Mouse (Mus musculus) lung, postnatal 36 days (tissue): ENCODE measurements at regions not wholly inside any gene's neighbourhood (a gene's known extent, or its start where the extent isn't known, plus 50 kb on each side); places are given as distances from the start of the nearest gene placed in this dataset.

Experiments used
- DNase-seq: peaks from one replicate; pipeline ENCODE4 v3.0.0; 2022; ENCODE audit warnings: mixed read lengths

DNA sequence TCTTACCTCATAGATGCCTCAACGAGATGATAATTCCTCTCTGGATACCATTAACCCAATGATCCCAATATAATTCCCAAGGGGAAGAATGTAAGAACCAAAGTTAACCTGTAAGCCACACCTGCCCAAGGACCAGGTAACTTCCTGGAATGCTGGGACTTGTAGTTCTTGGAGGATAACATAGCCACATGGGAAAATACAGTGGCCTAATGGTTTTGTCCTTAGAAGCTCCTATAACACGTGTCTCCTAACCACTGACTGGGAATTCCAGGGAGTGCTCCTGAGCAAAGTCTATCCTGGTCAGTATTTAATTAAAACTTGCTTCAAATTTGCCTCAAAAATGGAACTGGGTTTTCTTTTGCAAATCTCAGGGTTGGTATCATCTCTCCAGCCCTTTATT, 119.9 kb downstream of the Evx1 start:
- no peak for DNase-seq

DNA sequence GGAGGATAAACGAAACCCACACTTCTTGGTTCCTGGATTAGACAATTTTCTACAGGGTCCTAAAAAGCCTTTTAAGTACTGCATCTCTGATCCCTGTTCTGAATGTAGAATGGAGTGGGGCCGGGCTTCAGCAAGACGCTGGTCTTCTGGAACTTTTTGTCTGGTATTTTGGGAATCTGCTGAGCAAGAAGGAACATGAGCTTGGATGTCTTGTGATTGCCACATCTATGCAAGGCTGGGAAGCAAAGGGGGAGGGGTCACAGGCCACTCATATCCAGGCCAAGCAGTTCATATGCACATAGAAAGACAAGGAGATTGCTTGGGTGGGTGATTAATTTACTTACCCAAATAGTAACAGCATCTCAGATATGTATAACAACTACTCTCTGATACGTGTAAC, 121.5 kb downstream of the Evx1 start:
- peak; percentile 34 for DNase-seq

DNA sequence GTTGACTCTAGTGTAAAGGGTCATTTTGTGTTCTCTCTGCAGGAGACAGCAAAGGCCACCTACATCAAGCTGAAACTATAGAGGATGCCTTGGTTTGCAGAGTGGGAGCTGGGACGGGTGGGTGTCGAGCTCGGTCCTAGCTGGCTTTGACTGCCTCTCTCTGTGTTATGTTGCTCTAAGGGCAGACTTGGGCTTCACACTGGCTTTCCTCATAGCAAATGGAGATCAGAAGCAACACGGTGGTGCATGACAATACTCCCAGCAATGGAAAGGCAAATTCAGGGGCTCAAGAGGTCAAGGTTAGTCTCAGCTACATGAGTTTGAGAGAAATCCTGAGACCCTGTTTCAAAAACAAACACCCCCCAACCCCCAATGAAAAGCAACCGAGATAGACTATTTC, 122.1 kb downstream of the Evx1 start:
- no peak for DNase-seq

DNA sequence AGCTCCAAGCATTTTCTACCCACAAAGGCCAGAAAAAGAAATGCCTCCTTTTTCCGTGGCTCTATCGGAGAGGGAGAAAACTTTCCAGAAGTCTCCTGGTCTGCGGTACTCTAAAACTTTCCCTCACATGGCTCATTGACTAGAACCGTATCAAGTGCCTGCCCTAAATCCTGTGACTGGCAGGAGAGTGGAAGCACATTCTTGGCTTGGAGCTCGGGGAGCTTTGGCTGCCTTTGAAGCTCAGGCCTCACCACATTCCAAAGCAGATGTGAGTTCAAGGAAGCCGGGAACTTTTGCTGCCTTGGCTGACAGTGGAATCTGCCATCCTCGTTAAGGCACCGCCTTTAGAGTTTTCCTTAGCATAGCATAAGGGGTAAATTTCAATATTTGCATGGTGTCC, 125.1 kb downstream of the Evx1 start:
- peak; percentile 56 for DNase-seq

DNA sequence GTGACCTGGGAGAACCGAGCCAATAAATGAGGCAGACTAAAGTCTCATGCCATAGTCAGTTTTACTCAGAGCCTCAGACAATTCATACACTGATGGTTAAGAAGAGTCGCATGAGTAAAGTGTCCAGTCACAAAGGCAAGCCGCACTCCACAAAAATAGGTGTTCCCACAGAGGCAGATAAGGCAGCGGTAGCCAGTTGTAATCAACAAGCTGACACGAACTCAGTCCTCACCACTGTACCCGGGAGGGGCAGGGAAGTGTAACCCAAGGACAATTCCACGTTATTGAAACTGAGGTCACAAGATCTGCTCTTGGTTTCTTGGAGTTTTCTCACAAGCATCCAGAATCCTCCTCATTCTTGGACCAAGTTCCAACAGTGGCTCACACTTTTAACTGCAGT, 125.9 kb downstream of the Evx1 start:
- no peak for DNase-seq

DNA sequence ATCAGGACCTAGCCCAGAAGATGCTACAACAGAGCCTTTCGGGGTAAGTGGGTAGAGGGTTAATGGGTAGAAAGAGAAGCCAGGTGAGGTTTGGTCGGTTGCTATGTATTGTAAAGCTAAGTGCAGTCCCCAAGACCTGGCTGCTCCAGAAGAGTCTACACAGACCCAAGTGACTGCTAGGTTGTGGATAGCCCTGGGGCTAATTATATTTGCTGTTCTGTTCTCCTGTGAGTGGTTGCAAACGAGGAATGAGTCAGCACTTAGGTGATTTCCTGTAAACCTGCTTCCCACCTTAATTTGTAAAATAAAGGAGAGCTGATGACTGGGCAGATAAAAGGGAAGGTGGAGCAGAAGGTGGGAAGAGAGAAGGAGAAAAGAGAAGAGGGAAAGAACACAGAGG, 126.9 kb downstream of the Evx1 start:
- DNase-seq = no peak

DNA sequence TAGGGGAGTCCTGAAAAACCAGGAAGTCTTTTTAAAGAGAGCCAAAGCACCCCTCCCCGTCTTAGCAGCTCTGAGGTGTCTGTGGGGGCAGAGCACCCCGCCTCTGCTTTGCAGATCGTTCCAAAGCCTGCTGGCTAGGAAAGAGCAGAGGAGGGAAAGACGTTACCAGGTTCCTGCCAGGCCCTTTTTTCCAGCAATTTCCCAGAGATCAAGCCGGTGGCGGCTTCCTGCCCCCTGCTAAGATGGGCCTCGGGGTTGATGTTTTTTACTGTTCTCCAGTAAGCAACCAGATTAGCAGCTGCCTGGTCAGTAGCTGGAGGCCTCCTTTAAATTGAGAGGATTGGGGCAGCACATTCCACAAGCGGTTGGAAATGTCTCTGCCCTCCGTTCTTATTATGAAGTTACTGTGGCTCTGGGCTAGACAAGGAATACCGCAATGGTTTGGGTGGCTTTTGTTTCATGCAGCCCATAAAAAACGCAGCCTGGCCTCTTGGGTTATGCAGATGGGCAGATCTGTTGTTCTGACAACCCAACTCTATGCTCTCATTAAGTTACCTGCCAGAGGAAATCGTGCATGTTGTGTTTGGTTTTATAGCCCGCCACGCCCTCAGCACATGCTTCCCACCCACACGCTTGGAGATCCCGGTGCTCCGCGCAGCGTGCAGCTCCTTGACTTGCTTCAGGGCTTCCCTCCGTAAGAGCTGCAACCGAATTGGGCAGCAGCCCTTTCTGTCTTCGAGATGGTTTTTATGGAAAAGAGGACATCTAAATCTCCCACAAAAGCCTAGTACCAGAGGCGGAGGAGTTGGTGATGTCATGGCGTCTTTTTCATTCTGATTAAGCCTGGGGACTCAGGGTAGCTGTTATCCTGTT, 130.1 kb downstream of the Evx1 start:
- DNase-seq = no peak

DNA sequence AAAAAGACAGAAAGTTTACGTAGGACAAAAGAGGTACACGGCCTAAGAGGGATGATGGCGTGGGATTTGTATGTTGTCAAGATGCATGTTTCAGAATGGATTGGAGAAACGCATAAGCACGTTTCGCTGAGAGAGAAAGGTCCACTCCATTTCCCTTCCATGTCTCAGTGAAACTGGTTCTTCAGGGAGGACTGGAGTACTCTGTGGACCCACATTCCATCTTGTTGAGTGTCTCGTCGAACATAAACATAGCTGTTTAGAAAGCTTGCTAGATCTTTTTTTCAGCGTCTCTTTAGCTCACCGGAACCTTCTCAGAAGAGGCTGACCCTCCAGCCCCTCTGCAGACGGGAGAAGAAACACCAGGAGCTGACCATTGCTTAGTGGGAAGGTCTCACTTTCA, 145.5 kb downstream of the Evx1 start:
- DNase-seq = no peak

DNA sequence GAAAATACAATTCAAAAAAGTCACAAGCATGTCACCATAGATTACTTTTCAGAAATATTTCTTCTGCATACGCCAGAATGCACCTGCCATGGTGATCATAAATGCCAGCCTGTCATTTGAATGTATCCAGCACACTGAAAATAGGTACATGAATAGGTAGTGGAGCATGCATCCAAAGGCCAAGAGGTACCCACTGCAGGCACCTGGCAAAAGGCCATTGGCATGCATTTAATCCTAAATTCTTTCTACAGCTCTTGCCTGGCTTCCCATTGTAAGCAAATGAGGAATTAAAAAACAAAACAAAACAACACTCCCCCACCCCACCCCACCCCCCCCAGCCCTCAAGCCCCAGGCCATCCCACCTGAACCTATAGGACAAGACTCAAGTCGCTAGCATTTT, 147.9 kb downstream of the Evx1 start:
- DNase-seq = no peak

DNA sequence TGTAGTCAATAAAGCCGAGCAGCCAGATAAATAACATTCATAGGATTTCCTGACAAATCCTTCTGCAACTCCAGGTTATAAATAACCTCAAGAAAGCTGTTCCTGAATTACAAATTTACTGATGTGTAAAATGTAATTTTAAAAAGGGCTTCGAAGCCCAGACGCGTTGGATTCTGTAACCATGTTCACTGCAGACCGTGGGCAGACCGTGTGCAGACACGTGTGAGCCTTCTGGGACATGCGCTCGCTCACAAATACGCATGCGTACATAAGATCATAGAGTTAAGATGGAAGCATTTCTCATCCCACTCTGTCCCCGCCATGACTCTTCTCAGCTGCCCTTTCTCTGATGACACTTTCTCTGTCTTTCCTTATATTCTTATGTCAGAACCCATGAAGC, 150.1 kb downstream of the Evx1 start:
- no peak for DNase-seq

DNA sequence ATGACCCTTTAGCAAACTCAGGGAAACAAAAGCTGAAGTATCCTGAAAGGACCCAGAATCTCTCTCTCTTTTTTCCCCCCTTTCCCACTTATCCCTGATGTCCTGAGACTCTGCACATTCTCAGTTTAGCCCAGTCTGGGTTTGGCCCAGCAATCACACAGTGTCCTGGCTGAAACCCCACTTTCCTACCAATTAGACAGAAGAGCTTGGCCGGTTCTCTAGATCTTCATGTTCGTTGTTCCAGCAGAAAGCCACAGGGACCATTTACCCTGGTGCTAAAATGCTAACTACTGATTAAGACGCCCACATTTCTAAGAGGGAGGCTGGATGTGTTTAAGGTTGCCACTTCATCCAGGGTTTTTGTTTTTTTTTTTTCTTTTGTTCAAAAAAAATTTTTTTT, 151.3 kb downstream of the Evx1 start:
- DNase-seq = no peak

DNA sequence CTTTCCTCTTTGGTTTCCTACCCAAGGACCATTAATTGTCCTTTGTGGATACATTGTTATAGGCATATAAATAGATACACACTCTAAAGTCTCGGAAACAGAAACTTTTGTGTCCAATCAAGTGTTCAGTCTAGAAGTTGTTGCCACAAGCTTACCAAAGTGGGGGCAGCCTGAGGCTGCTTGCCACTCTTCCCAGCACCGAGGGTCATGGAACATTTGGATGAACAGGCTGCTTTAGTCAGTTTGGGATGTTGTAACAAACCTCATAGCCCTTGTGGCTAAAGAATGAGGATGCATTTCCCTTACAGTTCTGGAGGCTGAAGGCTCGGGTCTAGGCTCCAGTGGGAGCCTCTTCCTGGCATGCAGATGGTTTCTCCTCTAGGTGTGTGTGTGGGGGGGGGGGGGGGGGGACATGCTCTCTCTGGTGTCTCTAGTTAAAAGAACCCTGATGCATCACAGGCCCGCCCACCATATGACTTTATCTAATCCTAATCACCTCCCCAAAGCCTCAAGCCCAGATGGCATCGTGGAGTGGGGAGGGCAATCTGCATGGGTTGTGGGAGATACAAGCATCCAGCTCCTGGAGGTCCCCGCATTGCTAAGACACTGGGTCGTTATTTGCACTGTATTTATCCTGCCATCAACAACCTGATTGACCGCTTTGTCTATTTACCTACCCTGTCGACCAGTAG, 152.7 kb downstream of the Evx1 start:
- DNase-seq = no peak

DNA sequence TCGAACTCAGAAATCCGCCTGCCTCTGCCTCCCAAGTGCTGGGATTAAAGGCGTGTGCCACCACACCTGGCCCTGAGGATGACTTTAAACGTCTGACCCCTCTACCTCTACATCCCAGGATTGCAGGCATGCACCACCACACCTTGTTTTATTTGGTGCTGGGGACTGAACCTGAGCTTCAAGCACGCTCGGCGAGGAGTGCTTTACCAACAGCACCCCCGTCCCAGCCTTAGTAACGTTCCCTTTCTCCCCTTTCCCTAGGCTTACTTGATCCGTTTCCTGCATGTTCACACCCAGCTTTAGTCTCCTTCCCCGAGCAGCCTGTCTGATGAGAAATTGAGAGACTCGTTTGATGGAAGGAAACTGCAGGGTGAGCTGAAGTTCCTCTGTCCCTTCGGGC, 157.5 kb downstream of the Evx1 start:
- DNase-seq = no peak

DNA sequence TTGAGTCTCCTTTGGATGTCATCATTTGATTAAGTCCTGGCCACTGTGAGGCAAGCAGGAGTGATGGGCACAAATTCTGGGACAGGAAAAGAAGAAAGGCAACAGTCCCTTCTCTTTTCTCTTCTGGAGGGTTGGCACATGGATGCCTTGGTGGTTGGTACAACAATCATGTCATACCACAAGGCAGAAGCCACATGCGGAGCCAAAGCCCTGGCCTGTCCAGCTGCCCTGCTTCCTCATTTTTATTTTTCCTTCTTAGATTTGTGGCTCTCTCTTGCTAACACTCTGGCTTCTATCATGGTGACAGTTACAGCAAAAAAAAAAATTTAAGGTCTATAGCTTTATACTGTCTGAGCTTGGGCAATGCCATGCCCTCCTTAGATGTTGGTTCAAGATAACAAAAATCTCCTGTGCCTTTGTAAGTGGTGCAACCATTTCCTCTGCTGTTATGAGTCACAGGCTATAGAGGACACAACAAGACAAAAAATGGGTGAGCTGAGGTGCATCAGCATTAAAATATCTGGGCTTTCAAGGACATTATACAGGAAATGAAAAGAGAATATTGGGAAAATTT, 158.2 kb downstream of the Evx1 start:
- DNase-seq = no peak

DNA sequence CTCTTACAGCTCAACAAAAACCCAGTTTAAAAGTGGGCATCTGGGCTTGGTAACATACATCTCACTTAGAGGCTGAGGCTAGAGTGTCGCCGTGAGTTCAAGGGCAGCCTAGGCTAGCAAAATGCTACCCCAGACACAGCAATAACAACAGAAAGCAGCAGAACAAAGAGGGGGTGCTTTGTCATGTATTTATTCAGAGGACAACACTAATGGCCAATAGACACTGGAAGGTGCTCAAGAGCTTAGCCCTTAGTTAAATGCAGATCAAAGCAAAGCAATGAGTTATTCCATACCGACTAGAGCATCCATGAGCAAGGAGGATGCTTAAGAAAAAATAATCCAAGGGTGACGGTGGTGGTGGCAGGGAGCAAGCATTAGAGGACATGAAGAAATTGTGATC, 158.7 kb downstream of the Evx1 start:
- no peak for DNase-seq

DNA sequence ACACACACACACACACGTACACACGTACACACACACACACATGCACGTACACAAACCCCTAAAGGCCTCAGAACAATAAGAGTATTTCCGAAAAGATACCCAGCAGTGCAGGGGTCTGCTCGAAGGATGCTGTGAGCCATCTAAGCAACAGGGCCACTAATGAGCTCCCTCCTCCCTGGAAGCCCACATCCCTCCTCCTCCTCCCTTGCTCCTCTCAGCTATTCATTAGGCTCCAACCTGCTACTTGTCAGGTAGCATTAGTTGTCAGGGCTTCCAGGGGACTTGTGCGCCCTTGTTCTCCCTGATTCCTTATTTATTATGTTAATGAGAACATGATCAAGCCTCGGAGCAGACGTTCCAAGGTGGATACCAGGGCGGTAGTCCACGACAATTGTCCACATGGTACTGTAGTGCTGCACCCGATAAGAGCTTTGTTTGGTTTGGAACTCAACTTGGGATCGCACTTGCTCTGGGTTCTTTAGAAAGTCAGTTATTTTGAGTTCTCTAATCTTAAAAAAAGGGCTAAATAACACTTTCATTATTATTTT, 159.8 kb downstream of the Evx1 start:
- DNase-seq = no peak

DNA sequence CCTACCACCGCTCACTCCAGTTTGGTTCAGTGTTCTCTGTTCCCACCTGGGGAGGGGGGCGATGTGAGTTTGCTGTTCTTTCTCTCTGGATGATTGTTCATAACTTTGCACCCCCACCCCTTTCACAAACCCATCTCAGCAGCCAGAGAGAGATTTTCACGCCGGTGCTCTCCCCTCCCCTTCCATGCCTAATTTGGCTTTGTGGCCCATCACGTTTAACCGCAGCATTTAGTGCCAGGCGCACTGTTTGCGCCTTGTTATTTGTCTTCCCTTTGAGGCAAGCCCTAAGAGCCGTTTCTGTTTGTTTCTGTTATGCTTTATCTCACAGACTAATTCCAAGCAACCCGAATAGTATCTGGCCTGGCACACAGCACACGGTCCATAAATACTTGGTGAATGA, 160.6 kb downstream of the Evx1 start:
- DNase-seq = no peak

DNA sequence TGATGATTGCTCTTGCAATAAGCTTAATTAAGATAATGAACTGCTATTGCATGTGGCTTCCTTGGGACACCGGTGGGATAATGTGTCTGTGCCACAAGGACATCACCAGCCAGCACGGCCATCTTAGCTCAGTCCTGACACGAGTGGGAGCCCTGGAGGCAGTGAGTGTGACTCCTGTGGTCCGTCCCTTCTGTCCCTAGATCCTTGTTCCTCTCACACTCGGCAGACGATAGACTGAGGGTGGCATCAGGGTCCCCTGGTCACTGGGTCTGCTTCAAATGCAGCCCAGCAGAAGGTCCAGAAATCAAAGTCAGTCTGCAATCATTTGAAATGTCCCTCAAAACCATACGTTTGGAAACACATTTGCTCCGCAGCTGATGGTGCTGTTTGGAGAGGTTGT, 162.4 kb downstream of the Evx1 start:
- DNase-seq = no peak

DNA sequence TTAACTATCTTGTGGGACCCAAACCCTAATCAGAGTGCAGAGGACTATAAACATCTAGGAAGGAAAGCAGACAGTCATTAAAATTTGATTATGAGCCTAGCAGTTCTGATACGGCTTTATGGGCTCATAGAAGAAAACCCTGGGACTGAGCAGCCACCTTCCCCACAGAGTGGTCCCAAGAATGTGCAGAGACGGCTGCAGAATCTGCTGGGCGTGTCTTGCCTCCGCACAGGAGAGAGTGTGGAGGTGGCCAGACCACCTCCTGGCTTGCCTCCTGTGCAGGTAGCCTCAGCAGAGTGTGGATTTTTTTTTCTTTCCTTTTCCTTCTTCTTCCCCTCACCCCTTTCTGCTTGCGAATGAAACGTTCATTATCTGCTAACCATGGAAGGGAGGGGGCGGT, 163.3 kb downstream of the Hibadh start:
- DNase-seq = no peak

DNA sequence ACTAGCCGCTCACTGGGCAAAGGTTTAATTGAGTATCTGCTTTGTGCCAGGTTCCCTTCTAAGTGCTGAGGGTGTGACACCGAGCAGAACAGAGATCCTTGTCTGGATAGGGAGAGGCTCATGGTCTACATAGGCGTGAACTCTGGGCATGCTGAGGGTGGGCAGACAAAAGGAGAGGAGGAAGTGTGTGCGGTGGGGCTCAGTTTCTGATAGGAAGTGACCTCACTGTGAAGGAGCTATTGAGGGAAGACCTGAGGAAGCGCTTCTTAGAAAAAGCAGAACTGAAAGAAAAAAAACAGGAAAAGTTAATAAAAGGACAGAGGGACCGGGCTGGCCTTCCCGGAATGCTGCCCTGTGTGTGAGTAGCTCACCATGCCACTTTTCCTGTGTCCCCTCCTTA, 162.8 kb downstream of the Hibadh start:
- peak; percentile 46 for DNase-seq

DNA sequence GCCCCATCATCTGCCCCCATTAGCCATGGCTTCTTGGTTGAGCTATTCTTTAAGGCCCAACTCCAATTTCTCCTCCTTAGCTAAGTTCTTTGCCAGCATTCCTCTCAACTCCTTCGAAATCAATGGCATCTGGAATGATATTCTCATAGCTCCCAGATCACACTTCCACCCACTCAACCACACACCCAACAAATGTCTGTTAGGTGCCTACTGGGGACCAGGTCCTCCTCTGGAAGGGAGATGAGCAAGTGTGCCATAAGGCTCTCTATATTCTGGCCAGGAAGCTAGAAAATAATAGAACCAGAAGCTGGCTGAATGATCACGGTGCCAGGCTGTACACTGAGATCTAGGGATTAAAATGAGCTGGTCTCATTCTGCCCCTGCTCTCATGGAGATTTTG, 161.6 kb downstream of the Hibadh start:
- DNase-seq = no peak

DNA sequence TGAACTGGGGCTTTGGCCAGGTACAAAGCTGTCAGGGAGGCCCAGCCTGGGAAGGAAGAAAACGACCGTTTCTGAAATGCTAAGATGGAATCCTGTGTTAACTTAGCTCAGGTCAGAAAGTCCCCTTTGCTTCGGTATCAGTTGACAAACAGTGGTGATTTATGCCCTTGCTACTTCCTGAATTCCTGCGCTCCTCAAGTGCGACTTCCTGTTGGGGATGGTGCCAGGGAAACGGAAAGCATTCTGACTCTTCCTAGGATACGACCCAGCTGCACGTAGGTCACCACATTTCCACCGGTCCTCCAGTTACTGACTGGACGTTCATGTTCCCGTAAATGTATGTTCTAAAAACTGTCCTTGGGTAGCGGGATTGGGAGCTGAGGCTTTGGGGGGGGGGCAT, 161.0 kb downstream of the Hibadh start:
- peak; percentile 89 for DNase-seq

DNA sequence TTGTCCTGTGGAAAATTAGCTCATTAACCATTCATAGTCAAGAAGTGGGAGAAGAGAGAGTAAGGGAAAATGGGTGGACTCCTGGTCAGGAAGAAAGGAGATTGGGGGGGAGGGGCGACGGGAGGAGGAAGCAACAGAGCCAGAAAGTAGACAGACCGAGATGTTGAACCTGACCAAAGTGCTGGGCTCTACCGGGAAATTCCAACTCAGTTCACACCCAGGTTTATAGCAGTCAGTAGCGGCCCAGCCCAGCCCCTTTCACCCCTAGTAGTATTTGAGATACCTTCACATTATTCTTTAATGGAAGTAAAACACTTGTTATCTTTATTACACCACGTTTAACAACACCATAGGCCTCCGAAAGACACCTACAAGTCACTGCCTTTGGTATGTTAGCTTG, 158.2 kb downstream of the Hibadh start:
- no peak for DNase-seq

DNA sequence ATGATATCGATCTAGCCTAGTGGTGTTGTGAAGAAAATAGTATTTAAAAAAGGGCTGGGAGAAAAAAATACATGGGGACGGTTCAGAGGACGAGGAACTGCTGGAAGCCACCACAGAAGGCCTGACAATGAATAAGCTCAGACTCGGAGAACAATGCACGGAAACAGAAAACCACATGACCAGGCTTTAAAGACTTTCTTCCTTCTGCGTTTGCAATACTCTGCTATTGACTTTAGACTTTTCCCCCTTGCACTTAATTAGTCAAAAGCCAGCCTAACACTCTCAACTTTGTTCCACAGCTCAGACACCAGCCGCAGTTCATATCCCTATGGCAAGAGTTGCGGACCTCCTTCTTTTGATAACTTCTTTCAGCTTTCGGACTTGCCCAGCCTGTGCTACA, 154.0 kb downstream of the Hibadh start:
- peak; percentile 44 for DNase-seq
